Mouse (Mus musculus): ENCODE measurements around the gene Mrps36. TPM values are rescaled to one million over a fixed set of nuclear protein-coding genes. Genes with fewer than 3 reads are reported as not detected.
"Not testable (repeated sequence)": the region's sequence is repeated elsewhere in the genome, so short reads cannot be mapped to it uniquely, and the experiment has no call there.

Mrps36 gene
- total RNA-seq, 2 experiments from 2014 or later, result 51.1 to 51.6 TPM

DNA sequence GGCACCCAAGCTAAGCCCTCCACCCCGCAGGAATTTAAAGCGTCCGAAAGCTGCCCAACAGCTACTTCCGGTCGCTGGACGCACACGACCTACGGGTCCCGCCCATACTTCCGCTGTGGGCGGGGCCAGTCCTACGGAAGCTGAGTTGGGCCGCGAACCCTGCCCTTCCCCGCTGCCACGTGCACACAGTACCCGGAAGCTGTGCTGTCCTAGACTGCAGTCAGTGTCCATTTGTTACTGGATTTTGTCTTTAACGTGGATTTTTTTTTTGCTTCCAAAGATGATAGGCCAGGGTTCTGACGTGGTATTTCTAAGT, 13.6 kb downstream of the Mrps36 start, which contains the start of gene Cdk7:
Gene Cdk7 (minus strand): TSS at position 79 of the 316 bp plus-strand sequence.
- TF ChIP-seq CTCF (IDR thresholded peaks at IDR 0.05), result no peak
- intact Hi-C loops (cut with DNase I), result loop anchor here (1.0 to 5.0 kb wide), 3 partner anchors 12 to 101 kb away; partner anchors contain the start of genes Ak6, Rad17, Slc30a5 and Taf9
- DNase-seq (ENCODE audit: extremely low spot score in 1 of 2, low spot score in 2 of 2), result peak; percentile 94 to 95
- Histone ChIP-seq H3K4me3 (peak within 1 kb of the TSS; percentile 64), H3K27ac (peak within 1 kb of the TSS; percentile 38)

DNA sequence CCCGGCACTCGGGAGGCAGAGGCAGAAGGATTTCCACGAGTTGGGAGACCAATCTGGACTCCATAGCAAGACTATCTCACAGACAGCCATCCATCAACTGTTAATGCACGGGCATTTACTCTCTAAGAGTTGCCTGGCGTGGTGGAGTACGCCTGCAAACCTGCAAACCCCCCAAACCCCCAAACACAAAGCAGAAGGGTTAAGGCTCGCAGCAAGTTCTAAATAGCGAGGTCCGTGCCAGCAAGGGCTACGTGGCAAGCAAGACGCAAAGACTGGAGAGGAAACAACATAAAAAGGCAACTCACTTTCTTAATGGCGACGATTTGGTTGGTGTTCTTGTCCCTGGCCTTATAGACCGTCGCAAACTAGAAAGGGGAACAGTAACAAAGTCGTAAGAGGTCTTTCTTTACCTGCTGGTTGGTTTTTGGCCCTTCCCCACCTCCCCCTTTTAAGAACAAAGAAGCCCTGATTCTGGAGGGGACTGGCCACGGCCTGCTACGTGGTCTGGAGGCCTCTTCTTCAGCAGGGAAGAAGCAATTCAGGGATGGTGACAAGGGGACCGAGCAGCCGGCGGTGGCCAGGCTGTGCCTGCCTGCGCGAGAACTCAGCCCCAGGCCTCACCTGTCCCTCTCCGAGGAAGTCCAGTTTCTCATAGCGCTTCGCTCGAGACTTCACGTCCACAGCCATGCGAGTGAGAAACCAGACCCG, 14.2 kb downstream of the Mrps36 start:
- peak overlapping the region; percentile 38 for H3K27ac ChIP-seq
- TF ChIP-seq CTCF (IDR thresholded peaks at IDR 0.05), result no peak
- intact Hi-C loops (cut with DNase I), result loop anchor here (5.0 kb wide), 2 partner anchors 78 to 102 kb away; partner anchors contain the start of genes Ak6, Rad17, Slc30a5 and Taf9
- H3K4me3 ChIP-seq, result peak overlapping the region; percentile 64
- DNase-seq (ENCODE audit: extremely low spot score in 1 of 2, low spot score in 2 of 2), result no peak

DNA sequence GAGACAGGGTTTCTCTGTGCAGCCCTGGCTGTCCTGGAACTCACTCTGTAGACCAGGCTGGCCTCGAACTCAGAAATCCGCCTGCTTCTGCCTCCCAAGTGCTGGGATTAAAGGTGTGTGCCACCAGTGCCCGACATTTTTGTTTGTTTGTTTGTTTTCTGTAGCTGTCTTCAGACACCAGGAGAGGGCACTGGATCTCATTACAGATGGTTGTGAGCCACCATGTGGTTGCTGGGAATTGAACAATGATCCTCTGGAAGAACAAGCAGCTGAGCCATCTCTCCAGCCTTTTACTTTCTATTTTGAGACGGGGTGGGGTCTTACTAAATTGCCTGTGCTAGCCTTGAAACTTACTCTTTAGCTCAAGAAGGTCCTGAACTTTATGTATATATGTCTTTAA, 15.9 kb downstream of the Mrps36 start:
- DNase-seq (ENCODE audit: extremely low spot score in 1 of 2, low spot score in 2 of 2); H3K27ac ChIP-seq; H3K4me3 ChIP-seq; intact Hi-C loops (cut with DNase I): not testable (repeated sequence)

DNA sequence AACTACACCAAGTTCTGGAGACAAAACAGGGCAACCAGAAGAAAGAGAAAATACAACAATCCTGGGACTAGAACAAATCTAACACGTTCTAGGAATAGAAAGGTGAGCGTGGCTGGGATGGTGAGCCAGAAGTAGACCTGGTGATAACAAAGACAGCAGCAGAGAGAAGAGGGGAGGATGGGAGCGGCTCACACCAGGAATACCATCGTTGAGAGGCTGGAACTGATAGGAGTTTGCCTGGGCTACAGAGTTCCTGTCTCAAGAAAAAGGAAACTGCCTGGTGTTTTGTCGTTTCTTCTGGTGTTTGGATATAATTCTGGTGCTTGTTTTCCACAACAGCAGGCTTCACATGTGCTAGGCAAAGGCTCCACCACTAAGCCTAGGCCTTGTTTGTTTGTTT, 16.4 kb downstream of the Mrps36 start:
- no peak overlapping the region for H3K4me3 ChIP-seq
- intact Hi-C loops (cut with DNase I), result no loop called here
- no peak for TF ChIP-seq CTCF (IDR thresholded peaks at IDR 0.05)
- no peak for DNase-seq (ENCODE audit: extremely low spot score in 1 of 2, low spot score in 2 of 2)
- no peak overlapping the region for H3K27ac ChIP-seq

DNA sequence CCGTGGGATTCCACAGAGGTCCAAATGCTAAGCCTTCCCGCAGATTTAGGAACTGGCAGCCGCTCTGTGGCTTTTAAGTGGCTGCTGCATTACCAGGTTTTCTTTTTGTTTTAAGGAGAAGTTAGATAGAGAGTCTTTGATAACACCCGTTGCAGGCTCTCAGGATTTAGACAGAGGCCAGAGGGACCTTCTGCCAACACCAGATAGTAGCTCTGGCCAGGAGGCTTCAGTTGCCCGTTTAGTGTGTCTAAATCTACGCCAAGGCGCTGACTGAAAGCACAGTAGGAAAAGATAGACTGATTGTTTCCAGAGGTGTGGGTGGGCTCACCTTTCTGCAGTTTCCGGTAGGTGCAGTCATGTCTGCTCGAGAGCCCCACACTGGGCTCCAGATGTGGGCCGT, 19.3 kb downstream of the Mrps36 start:
- intact Hi-C loops (cut with DNase I), result no loop called here
- TF ChIP-seq CTCF (IDR thresholded peaks at IDR 0.05), result no peak
- no peak overlapping the region for H3K27ac ChIP-seq
- no peak overlapping the region for H3K4me3 ChIP-seq
- DNase-seq (ENCODE audit: extremely low spot score in 1 of 2, low spot score in 2 of 2), result no peak

DNA sequence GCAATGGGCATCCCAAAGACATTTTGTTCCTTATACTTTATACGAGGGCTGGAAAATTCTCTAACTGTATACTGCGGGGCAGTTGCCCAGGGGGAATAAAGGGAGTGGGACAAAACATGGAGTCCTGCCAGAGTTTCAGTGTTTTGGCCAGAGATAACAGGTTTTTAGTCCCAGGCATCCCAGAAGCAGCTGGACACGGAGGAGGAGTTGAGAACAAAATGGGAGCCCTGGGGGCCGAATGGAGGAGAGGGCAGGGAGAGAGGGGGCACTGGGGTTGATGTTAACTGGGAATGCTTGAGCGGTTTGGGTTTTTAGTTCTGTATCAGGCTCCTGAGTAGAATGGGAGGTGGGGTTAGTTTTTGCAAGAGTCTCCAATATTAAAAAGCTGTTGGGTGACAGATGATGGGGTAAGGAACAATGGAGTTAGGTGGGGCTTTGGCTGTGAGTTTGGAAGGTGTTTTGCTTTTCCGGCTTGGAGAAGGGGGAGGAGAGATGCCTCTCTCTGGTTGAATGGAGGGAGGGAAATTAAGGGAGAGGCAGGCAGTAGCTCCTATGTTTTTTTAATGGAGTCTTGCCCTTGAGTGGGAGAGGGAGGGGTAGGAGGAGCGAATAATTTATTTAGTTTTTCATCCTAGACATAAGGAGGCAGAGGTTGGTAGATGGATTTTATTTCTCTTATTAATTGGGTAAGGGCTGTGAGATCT, 20.3 kb downstream of the Mrps36 start:
- no peak for TF ChIP-seq CTCF (IDR thresholded peaks at IDR 0.05)
- no peak overlapping the region for H3K27ac ChIP-seq
- intact Hi-C loops (cut with DNase I), result no loop called here

DNA sequence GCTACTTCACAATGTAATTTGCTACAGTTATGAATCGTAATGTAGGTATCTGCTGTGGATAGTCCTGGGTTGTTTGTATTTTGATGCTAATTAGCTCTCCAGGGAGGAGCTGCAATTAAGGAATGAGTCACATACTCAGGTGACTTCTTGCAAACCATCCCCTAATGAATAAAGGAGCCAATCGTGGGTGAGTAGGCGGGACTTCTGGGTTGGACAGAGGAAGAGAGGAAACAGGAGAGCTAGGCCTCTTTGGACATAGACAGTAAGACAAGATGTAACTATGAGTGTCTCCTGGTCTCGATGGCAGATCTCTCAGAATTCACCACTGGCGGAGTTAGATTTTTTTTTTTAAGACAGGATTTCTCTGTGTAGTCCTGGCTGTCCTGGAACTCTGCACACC, 22.8 kb downstream of the Mrps36 start:
- intact Hi-C loops (cut with DNase I), result no loop called here
- DNase-seq (ENCODE audit: extremely low spot score in 1 of 2, low spot score in 2 of 2), result no peak
- H3K4me3 ChIP-seq, result no peak overlapping the region
- no peak for TF ChIP-seq CTCF (IDR thresholded peaks at IDR 0.05)
- H3K27ac ChIP-seq, result no peak overlapping the region

More for the DNA sequence above, 20.3 kb downstream of the Mrps36 start:
- DNase-seq (ENCODE audit: extremely low spot score in 1 of 2, low spot score in 2 of 2), result no peak
- H3K4me3 ChIP-seq, result no peak overlapping the region

DNA sequence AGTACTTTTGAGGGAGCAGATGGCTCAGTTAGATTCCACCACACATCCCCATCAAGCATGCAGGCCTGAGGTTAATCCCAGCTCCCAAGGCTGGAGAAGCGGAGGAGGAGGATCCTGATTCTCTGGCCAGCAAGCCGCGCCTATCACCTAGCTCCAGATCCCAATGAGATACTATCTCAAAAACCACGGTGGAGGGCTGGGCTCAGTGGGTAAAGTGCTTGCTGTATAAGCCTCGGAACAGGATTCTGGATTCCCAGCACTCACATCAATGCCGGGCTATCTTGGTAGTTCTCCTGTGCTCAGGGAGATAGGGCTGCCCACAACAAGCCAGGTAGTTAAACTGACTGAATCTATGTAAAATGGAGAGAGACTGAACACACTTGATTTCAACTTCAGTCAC, 29.0 kb downstream of the Mrps36 start:
- intact Hi-C loops (cut with DNase I), result loop anchor here (10.0 kb wide), 1 partner anchor 651 kb away; no protein-coding TSS in a partner anchor
- no peak for DNase-seq (ENCODE audit: extremely low spot score in 1 of 2, low spot score in 2 of 2)
- no peak for TF ChIP-seq CTCF (IDR thresholded peaks at IDR 0.05)

DNA sequence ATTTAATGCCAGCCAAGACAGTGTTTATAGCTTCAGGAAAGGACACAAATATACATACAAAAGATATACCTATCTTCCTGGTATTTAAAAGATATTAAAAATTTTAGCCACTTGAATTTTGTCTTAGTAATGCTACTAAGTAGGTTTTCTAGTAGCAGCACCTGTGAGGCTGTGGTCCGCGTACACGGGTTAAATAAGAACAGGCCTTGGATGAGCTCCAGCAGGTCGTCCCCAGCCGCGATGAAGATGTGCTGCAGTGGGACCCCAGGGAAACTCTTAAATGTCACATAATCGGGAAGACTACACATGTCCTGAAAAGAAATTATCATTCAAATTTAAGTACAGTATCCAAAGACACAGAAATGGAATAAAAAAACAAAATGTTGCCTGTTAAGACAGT, 38.3 kb downstream of the Mrps36 start:
- Histone ChIP-seq H3K4me3 (no peak overlapping the region), H3K27ac (no peak overlapping the region)
- intact Hi-C loops (cut with DNase I), result loop anchor here (10.0 kb wide), 1 partner anchor 231 kb away; no protein-coding TSS in a partner anchor
- no peak for TF ChIP-seq CTCF (IDR thresholded peaks at IDR 0.05)
- no peak for DNase-seq (ENCODE audit: extremely low spot score in 1 of 2, low spot score in 2 of 2)

More for the DNA sequence above, 29.0 kb downstream of the Mrps36 start:
- Histone ChIP-seq H3K4me3 (no peak overlapping the region), H3K27ac (no peak overlapping the region)

DNA sequence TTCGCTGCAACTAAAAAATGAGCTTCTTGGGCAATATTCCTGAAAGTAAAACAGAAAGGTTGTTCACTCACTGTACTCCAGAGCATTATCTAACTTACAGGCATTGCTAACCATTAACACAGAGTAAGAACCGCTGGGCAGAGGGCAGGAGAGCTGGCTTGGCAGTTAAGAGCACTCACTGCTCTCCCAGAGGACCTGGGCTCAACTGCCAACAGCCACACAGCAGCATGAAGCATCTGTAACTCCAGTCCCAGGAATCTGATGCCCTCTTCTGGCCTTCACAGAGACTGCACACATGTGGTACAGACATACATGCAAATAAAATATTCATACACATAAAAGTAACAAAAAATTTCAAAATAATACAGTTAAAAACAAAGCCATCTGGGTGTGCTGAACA, 41.0 kb downstream of the Mrps36 start:
- H3K4me3 ChIP-seq, result no peak overlapping the region
- intact Hi-C loops (cut with DNase I), result loop anchor here (10.0 kb wide), 1 partner anchor 229 kb away; no protein-coding TSS in a partner anchor
- no peak overlapping the region for H3K27ac ChIP-seq
- peak; percentile 7 for TF ChIP-seq CTCF (IDR thresholded peaks at IDR 0.05)
- no peak for DNase-seq (ENCODE audit: extremely low spot score in 1 of 2, low spot score in 2 of 2)

DNA sequence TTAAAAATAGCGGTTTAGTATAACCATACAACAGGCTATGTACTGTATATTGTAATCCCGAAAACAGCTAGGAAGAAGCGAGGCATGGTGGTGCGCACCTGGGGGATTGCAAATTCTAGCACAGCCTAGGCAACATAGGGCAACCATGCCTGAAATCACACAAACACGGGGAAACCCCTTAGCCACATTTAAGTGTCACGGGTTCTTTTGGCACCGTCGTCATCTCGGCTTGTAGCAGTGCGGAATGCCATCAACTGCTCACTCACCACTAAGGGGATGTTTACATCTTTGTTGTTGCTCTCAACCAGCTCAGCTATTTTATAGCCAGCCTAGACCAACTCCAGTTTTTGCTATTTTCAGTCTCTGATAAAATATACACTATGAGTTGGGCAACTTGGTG, 45.6 kb downstream of the Mrps36 start:
- no peak for TF ChIP-seq CTCF (IDR thresholded peaks at IDR 0.05)
- DNase-seq (ENCODE audit: extremely low spot score in 1 of 2, low spot score in 2 of 2), result no peak
- intact Hi-C loops (cut with DNase I), result no loop called here
- H3K27ac ChIP-seq, result no peak overlapping the region
- no peak overlapping the region for H3K4me3 ChIP-seq

DNA sequence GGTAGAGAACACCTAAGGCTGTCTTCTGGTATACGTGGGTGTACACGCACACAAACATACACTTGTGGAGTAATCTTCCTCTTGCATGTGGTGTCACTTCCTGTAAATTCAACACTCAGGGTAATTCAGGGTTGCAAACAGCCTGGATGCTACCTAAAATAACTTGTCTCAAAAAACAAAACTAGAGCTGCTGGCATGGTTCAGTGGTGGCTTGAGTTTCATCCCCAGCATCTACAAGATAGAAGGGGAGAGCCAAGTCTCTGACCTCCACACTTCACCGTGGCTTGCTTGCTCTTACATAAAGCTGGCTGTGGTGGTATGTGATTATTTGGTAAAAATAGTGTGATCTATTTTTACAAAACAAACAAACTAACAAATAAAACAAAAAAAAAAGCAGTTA, 46.9 kb downstream of the Mrps36 start:
- intact Hi-C loops (cut with DNase I), result no loop called here
- Histone ChIP-seq H3K27ac (no peak overlapping the region), H3K4me3 (no peak overlapping the region)
- DNase-seq (ENCODE audit: extremely low spot score in 1 of 2, low spot score in 2 of 2), result no peak
- TF ChIP-seq CTCF (IDR thresholded peaks at IDR 0.05), result no peak
